Mouse (Mus musculus): ENCODE measurements at regions not wholly inside any gene's neighbourhood (a gene's known extent, or its start where the extent isn't known, plus 50 kb on each side); places are given as distances from the start of the nearest gene placed in this dataset.
"Not testable (repeated sequence)": the region's sequence is repeated elsewhere in the genome, so short reads cannot be mapped to it uniquely, and the experiment has no call there.

DNA sequence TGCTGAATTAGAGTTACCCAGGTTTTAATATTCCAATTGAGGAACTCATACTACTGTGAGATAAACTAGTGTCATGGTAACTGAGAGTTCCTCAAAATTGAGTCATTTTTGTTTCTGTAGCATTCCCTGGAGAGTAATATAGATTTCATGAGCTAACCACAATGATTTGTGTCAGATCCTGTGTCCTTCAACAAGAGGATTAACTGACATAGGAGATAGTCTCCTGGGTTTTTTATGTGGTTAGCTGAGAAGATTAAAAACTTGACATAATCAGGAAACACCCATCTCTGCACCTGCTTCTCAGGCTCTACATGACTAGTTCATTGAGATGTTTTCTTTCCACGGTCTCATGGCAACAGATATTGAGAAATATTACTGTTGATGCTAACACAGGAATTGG lies 1001.2 kb downstream of the Adam6a start:
- WGBS = 39% methylated on average over 1 of the region's 1 CpGs
- not testable (repeated sequence) for H3K27me3 ChIP-seq (ENCODE audit: control insufficient read depth, insufficient read depth, low read depth, low read length); H3K4me3 ChIP-seq (ENCODE audit: low read length); H3K4me1 ChIP-seq (replicated peaks; ENCODE audit: control insufficient read depth, insufficient read depth, low read length); H3K9me3 ChIP-seq (ENCODE audit: control insufficient read depth, low read length); H3K9ac ChIP-seq (ENCODE audit: low read length); ATAC-seq (ENCODE audit: low read depth); H3K4me2 ChIP-seq (ENCODE audit: low read depth, low read length); H3K27ac ChIP-seq (ENCODE audit: low read length); H3K36me3 ChIP-seq (ENCODE audit: control insufficient read depth, insufficient read depth, low read length)

DNA sequence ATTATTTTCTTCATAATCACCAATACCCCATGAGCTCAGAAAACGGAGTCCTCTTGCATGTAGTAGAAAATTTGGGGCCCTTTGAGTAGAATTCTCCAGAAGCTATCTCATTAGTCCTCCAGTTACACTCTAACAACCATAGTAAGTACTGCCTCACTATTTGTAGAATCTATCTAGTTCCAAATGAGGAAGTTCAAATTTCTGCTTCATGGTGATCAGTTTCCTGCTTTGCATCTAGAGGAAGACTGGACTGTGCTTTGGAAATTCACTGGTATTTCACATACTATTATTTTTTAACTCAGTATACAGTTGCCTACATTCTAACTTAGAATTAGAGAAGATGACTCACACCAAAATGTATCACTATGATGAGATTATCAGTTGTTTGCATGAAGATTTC lies 1018.7 kb downstream of the Adam6a start:
- no peak for ATAC-seq (ENCODE audit: low read depth)
- 41% methylated on average over 1 of the region's 1 CpGs for WGBS

DNA sequence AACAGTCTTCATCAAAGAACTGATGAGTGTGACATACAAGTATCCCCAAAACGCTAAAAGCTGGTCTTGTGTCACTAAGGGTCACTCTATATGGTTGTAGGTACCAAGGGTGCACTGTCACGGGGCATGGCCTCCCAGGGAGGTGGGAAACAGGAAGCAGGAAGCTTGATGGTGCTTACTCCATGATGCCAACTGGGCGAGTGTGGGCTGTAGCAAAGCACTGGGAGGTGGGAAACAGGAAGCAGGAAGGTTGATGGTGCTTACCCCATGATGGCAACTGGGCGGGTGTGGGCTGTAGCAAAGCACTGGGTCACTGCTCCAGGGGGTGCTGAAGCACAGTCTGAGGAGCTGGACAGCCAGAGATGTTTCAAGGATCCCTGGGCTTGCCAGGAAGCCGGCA lies 1019.3 kb downstream of the Adam6a start:
- Histone ChIP-seq H3K27me3 (ENCODE audit: control insufficient read depth, insufficient read depth, low read depth, low read length) (no peaks in the 10 kb centered on the region), H3K9ac (ENCODE audit: low read length) (no peak overlapping the region), H3K4me3 (ENCODE audit: low read length) (no peak overlapping the region), H3K27ac (ENCODE audit: low read length) (no peak overlapping the region), H3K36me3 (ENCODE audit: control insufficient read depth, insufficient read depth, low read length) (no peaks in the 10 kb centered on the region), H3K9me3 (ENCODE audit: control insufficient read depth, low read length) (peaks cover 10% of the 10 kb centered on the region), H3K4me2 (ENCODE audit: low read depth, low read length) (no peak overlapping the region), H3K4me1 (replicated peaks; ENCODE audit: control insufficient read depth, insufficient read depth, low read length) (no peaks in the 10 kb centered on the region)
- ATAC-seq (ENCODE audit: low read depth) = no peak
- 49% methylated on average over 5 of the region's 5 CpGs for WGBS

More for the DNA sequence above, 1018.7 kb downstream of the Adam6a start:
- H3K4me2 ChIP-seq (ENCODE audit: low read depth, low read length) = no peak overlapping the region
- no peaks in the 10 kb centered on the region for H3K4me1 ChIP-seq (replicated peaks; ENCODE audit: control insufficient read depth, insufficient read depth, low read length)
- H3K9ac ChIP-seq (ENCODE audit: low read length) = no peak overlapping the region
- peaks cover 10% of the 10 kb centered on the region for H3K9me3 ChIP-seq (ENCODE audit: control insufficient read depth, low read length)
- H3K36me3 ChIP-seq (ENCODE audit: control insufficient read depth, insufficient read depth, low read length) = no peaks in the 10 kb centered on the region
- no peak overlapping the region for H3K4me3 ChIP-seq (ENCODE audit: low read length)
- H3K27ac ChIP-seq (ENCODE audit: low read length) = no peak overlapping the region
- no peaks in the 10 kb centered on the region for H3K27me3 ChIP-seq (ENCODE audit: control insufficient read depth, insufficient read depth, low read depth, low read length)

DNA sequence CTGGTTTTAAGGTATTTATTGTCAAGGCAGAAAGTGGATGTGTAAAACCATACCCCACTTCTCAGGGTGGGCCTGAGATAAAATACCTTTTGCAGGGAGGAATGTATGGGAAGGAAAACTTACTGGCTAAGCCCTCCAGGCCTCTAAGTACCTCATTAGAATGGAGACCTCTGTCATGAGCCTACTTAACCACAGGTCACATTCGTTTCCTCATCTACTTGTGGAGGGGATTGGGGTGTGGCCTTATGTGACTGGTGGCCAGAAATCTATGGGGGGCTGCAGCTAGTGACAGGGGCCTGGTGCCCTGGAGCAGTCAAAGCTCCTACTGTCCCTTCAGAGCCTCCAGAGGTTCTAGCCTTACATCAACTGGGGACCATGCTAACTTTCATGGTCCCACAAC lies 1020.0 kb downstream of the Adam6a start:
- no peak for ATAC-seq (ENCODE audit: low read depth)
- H3K4me1 ChIP-seq (replicated peaks; ENCODE audit: control insufficient read depth, insufficient read depth, low read length) = no peaks in the 10 kb centered on the region
- WGBS = 24% methylated on average over 1 of the region's 1 CpGs
- H3K27me3 ChIP-seq (ENCODE audit: control insufficient read depth, insufficient read depth, low read depth, low read length) = no peaks in the 10 kb centered on the region
- H3K9ac ChIP-seq (ENCODE audit: low read length) = no peak overlapping the region
- no peak overlapping the region for H3K4me2 ChIP-seq (ENCODE audit: low read depth, low read length)
- peaks cover 10% of the 10 kb centered on the region for H3K9me3 ChIP-seq (ENCODE audit: control insufficient read depth, low read length)
- H3K27ac ChIP-seq (ENCODE audit: low read length) = no peak overlapping the region
- no peaks in the 10 kb centered on the region for H3K36me3 ChIP-seq (ENCODE audit: control insufficient read depth, insufficient read depth, low read length)
- H3K4me3 ChIP-seq (ENCODE audit: low read length) = no peak overlapping the region

DNA sequence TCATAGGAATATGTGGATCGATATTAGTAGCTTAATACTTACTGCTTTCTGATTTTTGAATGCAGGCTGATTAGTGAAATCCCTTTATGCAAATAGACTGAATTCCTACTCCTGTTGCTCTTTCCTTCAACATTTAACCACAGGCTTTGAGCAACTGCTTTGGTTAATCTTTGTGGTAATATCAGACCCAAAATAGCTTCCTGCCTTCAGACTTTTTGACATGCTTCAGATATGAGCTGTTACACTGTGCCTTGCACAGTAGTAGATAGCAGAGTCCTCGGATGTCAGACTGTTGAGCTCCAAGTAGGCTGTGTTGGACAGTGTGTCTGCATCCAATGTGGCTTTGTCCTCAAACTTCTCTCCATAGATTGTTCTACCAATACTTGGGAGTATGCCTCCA lies 1020.6 kb downstream of the Adam6a start:
- no peak overlapping the region for H3K27ac ChIP-seq (ENCODE audit: low read length)
- whole genome bisulfite sequencing = 65% methylated on average over 2 of the region's 2 CpGs
- no peak for ATAC-seq (ENCODE audit: low read depth)
- H3K36me3 ChIP-seq (ENCODE audit: control insufficient read depth, insufficient read depth, low read length) = no peaks in the 10 kb centered on the region
- no peak overlapping the region for H3K9ac ChIP-seq (ENCODE audit: low read length)
- no peaks in the 10 kb centered on the region for H3K27me3 ChIP-seq (ENCODE audit: control insufficient read depth, insufficient read depth, low read depth, low read length)
- peaks cover 10% of the 10 kb centered on the region for H3K9me3 ChIP-seq (ENCODE audit: control insufficient read depth, low read length)
- H3K4me1 ChIP-seq (replicated peaks; ENCODE audit: control insufficient read depth, insufficient read depth, low read length) = no peaks in the 10 kb centered on the region
- no peak overlapping the region for H3K4me3 ChIP-seq (ENCODE audit: low read length)
- H3K4me2 ChIP-seq (ENCODE audit: low read depth, low read length) = no peak overlapping the region

DNA sequence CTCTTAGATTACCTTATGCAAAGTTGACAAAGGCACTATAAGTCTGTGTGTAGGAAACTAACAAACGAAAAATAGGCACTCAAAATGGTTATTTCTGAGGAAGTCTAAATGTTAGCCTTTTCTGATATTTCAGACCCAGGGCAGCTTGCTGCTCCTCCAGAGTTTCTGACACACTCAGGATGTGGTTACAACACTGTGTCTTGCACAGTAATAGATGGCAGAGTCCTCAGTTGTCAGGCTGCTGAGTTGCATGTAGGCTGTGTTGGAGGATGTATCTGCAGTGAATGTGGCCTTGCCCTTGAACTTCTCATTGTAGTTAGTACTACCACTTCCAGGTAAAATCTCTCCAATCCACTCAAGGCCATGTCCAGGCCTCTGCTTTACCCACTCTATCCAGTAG lies 1039.7 kb downstream of the Adam6a start:
- H3K27ac ChIP-seq (ENCODE audit: low read length) = no peak overlapping the region
- H3K4me2 ChIP-seq (ENCODE audit: low read depth, low read length) = no peak overlapping the region
- H3K36me3 ChIP-seq (ENCODE audit: control insufficient read depth, insufficient read depth, low read length) = no peaks in the 10 kb centered on the region
- no peaks in the 10 kb centered on the region for H3K27me3 ChIP-seq (ENCODE audit: control insufficient read depth, insufficient read depth, low read depth, low read length)
- no peak overlapping the region for H3K4me3 ChIP-seq (ENCODE audit: low read length)
- no peak overlapping the region for H3K9ac ChIP-seq (ENCODE audit: low read length)
- WGBS = 50% methylated on average over 1 of the region's 1 CpGs
- H3K9me3 ChIP-seq (ENCODE audit: control insufficient read depth, low read length) = no peaks in the 10 kb centered on the region; the same call in 1 of the 2 replicates
- H3K4me1 ChIP-seq (replicated peaks; ENCODE audit: control insufficient read depth, insufficient read depth, low read length) = no peaks in the 10 kb centered on the region
- ATAC-seq (ENCODE audit: low read depth) = no peak

DNA sequence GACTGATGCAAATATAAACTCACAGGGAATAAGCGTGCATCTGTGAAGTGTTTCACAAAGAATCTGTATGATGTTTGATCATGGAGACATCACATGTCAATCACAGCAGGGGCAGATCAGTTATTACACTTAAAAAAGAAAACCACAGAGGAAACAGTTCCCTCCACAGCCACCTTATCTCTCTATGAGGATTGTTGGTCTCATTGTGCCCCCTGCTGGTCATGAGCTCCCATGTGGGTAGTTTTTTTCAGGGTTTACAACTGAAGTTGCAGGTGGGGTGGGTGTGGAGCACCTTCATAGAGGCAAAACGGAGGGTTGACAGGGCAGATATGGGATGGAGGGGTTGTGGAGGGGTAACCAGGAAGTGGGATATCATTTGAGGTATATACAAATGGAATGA lies 1043.5 kb downstream of the Adam6a start:
- no peaks in the 10 kb centered on the region for H3K27me3 ChIP-seq (ENCODE audit: control insufficient read depth, insufficient read depth, low read depth, low read length)
- ATAC-seq (ENCODE audit: low read depth) = no peak
- no peak overlapping the region for H3K4me3 ChIP-seq (ENCODE audit: low read length)
- H3K36me3 ChIP-seq (ENCODE audit: control insufficient read depth, insufficient read depth, low read length) = no peaks in the 10 kb centered on the region
- no peak overlapping the region for H3K4me2 ChIP-seq (ENCODE audit: low read depth, low read length)
- no peaks in the 10 kb centered on the region; the same call in 1 of the 2 replicates for H3K9me3 ChIP-seq (ENCODE audit: control insufficient read depth, low read length)
- 59% methylated on average over 2 of the region's 2 CpGs for WGBS
- H3K4me1 ChIP-seq (replicated peaks; ENCODE audit: control insufficient read depth, insufficient read depth, low read length) = no peaks in the 10 kb centered on the region
- H3K27ac ChIP-seq (ENCODE audit: low read length) = no peak overlapping the region
- no peak overlapping the region for H3K9ac ChIP-seq (ENCODE audit: low read length)

DNA sequence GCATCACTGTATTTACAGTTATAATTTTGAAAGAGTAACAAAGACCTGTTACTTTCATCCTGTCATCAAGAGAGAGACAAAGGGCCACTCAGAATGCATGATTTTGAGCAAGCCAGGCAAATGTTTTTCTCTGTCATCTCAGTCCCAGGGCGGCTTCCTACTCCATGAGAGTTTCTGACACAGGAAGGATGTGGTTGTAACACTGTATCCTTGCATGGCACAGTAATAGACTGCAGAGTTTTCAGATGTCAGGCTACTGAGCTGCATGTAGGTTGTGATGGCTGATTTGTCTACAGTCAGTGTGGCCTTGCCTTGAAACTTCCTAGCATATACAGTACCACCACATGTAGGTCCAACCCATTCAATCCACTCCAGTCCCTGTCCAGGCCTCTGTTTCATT lies 1054.0 kb downstream of the Adam6a start:
- no peak overlapping the region for H3K9ac ChIP-seq (ENCODE audit: low read length)
- peaks cover 8% of the 10 kb centered on the region for H3K9me3 ChIP-seq (ENCODE audit: control insufficient read depth, low read length)
- H3K27me3 ChIP-seq (ENCODE audit: control insufficient read depth, insufficient read depth, low read depth, low read length) = no peaks in the 10 kb centered on the region
- no peak overlapping the region for H3K27ac ChIP-seq (ENCODE audit: low read length)
- 53% methylated on average over 1 of the region's 1 CpGs for WGBS
- no peaks in the 10 kb centered on the region for H3K36me3 ChIP-seq (ENCODE audit: control insufficient read depth, insufficient read depth, low read length)
- no peaks in the 10 kb centered on the region for H3K4me1 ChIP-seq (replicated peaks; ENCODE audit: control insufficient read depth, insufficient read depth, low read length)
- no peak overlapping the region for H3K4me3 ChIP-seq (ENCODE audit: low read length)
- no peak for ATAC-seq (ENCODE audit: low read depth)
- H3K4me2 ChIP-seq (ENCODE audit: low read depth, low read length) = no peak overlapping the region

DNA sequence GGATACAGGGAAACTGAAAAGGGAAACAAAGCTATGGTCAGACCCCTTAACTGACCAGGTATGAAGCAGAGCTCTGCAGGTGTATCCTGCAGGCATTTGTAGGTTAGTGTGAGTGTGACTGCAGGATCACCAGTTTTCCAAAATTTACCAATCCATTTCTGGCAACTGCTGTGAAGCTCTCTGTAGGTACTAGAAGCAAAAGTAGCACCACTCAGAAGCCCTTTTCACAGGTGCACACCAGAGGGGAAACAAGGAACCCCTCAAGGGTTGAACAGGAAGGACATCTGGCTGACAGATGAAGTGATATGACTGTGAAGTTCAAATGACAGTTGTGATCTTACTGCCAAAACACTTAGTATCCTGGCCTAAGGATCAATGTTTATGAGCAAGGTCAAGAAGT lies 1065.5 kb downstream of the Adam6a start:
- no peak overlapping the region for H3K4me3 ChIP-seq (ENCODE audit: low read length)
- peaks cover 8% of the 10 kb centered on the region for H3K9me3 ChIP-seq (ENCODE audit: control insufficient read depth, low read length)
- H3K27ac ChIP-seq (ENCODE audit: low read length) = no peak overlapping the region
- no peak overlapping the region for H3K9ac ChIP-seq (ENCODE audit: low read length)
- no peak overlapping the region for H3K4me2 ChIP-seq (ENCODE audit: low read depth, low read length)
- ATAC-seq (ENCODE audit: low read depth) = no peak
- no peaks in the 10 kb centered on the region for H3K4me1 ChIP-seq (replicated peaks; ENCODE audit: control insufficient read depth, insufficient read depth, low read length)
- H3K36me3 ChIP-seq (ENCODE audit: control insufficient read depth, insufficient read depth, low read length) = no peaks in the 10 kb centered on the region
- no peaks in the 10 kb centered on the region for H3K27me3 ChIP-seq (ENCODE audit: control insufficient read depth, insufficient read depth, low read depth, low read length)

DNA sequence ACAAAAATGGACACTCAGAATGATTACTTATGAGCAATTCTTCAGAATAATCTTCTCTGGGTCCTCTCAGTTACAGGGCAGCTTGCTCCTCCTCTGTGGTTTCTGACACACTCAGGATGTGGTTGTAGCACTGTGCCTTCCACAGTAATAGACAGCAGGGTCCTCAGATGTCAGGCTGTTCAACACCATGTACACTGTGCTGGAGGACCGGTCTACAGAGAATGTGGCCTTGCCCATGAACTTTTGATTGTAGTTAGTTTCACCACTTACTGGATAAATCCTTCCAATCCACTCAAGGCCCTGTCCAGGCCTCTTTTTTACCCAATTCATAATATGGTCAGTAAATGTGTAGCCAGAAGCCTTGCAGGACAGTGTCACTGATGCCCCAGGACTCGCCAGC lies 1068.4 kb downstream of the Adam6a start:
- H3K27me3 ChIP-seq (ENCODE audit: control insufficient read depth, insufficient read depth, low read depth, low read length) = no peaks in the 10 kb centered on the region
- H3K9ac ChIP-seq (ENCODE audit: low read length) = no peak overlapping the region
- H3K4me2 ChIP-seq (ENCODE audit: low read depth, low read length) = no peak overlapping the region
- no peaks in the 10 kb centered on the region for H3K36me3 ChIP-seq (ENCODE audit: control insufficient read depth, insufficient read depth, low read length)
- H3K4me3 ChIP-seq (ENCODE audit: low read length) = no peak overlapping the region
- 61% methylated on average over 2 of the region's 2 CpGs for WGBS
- H3K27ac ChIP-seq (ENCODE audit: low read length) = no peak overlapping the region
- H3K4me1 ChIP-seq (replicated peaks; ENCODE audit: control insufficient read depth, insufficient read depth, low read length) = no peaks in the 10 kb centered on the region
- ATAC-seq (ENCODE audit: low read depth) = no peak
- peaks cover 8% of the 10 kb centered on the region for H3K9me3 ChIP-seq (ENCODE audit: control insufficient read depth, low read length)
